Mouse (Mus musculus): ENCODE measurements around the gene Mbnl3.

Gene Mbnl3

DNA sequence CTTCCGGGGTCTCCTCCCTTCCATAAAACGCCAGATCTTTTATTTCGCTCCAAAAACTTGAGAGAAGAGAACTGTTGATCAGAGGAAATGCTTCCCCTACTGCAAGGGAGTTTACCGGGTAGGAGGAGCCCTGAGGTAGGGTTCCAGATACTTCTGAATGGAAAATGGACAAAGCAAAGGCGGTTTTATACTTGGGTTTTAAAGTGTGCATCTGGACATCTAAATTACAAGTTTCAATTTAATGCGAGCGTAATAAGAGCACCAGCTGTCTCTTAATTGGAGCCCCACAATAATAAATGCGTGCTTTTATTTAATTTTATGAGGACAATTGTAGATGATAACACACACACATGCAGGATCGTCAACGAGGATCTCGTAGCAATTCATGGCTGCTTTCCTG lies at the start of gene Mbnl3:
Gene Mbnl3 (minus strand): TSS at position 101 of the 400 bp plus-strand sequence.
- no peak for DNase-seq (ENCODE audit: low read depth)

DNA sequence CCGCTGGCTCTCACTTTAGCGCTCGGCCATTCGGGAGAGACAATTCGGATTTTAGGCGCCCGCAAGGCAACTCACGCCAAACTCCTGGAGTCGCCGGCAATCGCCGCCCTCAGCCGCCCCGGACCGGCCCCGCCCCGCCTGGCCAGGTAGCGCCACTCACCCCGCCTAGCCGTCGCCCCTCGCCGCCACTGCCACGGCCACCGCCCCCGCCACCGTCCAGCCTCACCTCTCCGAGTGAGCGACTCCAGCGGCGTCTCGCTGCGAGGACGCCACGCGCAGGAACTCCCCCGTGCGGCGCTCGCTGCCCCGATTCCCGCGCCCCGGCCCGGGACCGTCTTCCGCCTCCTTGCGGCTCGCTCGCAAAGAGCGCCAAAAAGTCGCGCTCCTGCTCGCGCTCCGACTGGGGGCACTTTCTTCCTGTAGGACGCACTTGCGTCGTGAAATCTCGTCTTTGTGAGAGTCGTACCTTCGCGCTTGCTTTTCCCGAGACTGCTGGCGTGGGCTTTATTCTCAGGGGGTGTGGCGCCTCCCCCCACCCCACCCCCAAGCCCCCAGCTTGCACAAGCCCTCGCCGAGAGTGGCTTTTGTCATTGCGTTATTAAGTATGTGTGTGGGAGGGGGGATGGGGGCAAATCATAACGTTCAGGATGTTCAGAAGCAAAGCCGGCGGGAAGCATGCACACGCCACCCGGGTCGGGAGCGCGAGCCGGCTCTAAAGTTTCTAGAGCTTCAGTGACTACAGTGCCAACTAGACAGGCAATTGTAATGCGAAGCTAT lies 596 bp downstream of the Mbnl3 start:
- no peak for DNase-seq (ENCODE audit: low read depth)

DNA sequence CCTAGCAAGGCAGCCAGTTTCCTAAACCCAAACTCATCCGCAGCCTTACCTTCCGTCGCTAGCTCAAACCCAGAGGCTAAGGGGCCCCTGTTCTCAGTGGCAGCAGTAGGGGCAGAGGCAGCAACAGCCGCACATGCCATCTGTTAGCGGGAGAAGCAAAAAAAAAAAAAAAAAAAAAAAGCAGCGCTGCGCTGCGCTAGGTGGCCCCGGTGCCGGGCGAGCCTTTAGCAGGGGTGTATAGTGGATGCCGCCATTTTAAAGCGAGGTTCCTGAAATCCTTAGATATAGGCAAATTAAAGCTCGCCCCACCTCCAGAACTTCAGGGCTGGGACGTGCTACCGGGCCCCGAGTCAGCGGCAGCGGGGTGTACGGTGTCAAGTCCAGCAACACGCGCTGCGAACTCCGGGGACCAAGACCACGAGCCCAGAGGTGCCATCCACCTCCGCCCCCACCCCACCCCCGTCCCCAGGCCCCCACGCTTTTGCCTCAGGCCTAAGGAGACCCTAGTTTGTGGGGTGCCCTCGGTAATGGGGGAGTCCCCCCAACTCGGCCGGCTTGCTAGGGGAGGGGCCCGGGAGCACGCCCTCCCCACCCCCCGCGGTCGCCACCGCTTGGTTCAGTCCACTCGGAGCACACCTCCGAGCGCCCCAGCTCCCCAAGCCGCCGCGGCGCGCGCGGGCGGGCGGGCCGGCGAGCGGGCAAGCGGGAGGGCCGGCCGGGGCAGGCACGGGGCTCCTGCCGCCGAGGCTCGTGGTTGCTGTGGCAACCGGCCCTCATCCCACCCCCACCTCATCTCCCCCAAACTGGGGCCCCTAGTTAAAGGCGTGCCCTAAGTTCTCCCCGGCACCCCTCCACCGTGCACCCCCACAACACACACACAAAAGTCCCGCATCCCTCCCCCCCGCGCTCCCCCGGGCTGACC lies 1.4 kb downstream of the Mbnl3 start:
- DNase-seq (ENCODE audit: low read depth), result no peak

DNA sequence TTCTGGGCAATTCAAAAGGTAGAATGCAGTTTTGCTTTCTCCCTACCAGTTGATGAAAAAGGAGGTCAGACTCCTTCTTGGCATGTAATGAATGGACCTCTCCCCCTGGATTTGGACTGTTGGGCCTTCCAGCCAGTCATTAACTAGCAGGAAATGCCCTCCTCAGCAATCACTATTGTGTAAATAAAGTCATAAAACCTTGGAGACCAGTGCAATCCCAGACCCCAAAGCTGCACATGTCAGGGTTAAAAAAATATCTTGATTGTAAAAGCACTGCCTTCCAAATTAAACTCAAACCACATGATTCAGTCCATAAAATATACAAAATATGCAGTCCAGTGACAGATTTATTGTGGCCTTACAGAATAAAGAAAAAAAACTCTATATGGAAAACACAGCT lies 9.3 kb downstream of the Mbnl3 start:
- no peak for DNase-seq (ENCODE audit: low read depth)

DNA sequence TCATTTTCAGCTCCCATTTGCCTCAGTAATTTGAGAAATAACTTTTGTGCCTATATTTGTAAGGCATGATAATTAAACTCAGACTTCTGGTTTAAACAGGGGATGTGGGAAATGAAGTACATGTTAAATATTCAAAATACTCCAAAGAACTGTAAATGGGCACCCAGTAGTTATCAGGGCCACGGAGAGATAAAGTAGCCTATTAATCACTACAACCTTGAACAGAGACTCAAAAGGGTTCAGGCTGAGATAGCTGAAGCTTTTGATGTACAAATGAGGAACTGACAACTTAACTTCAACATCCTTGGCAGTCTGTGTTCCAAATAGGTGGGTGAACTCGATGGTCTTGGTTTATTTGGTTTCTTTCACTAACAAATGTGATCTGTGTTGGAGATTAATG lies 34.4 kb downstream of the Mbnl3 start:
- DNase-seq (ENCODE audit: low read depth), result no peak

DNA sequence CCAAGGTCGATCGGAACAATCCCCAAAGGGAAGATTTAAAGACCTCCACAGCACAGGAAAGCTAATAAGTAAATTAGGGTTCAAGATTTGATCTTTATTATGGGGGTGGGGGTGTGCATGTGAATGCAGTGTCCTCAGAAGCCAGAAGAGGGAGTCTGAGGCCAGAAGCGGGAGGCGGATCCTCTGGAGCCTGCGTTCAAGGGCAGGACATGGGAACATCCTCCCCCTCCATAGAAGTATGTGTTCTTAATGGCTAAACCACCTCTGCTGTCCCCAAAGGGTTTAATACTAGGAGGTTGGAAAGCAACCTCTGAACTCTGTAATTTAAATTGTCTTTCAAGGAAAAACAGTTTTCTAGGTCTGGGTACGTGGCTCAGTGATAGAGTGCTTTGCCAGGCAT lies 34.9 kb downstream of the Mbnl3 start:
- no peak for DNase-seq (ENCODE audit: low read depth)

DNA sequence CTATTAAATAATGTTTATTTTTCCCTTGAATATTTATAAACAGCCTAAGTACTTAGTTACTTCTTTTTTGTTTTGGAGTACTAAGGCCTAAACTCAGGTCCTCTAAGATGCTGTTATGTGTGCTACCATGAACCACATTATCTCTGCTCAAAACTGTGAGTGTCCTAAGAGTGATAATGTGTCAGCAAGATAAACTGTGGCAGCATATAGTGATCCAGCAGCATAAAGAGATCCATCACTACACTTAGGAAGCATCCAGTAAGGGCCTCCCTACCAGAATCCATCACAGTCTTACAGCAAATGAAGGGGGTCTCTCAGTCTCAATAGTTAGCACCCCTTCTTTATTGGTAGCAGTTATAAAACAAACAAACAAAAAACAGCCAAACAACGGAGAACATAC lies 35.9 kb downstream of the Mbnl3 start:
- DNase-seq (ENCODE audit: low read depth), result no peak

DNA sequence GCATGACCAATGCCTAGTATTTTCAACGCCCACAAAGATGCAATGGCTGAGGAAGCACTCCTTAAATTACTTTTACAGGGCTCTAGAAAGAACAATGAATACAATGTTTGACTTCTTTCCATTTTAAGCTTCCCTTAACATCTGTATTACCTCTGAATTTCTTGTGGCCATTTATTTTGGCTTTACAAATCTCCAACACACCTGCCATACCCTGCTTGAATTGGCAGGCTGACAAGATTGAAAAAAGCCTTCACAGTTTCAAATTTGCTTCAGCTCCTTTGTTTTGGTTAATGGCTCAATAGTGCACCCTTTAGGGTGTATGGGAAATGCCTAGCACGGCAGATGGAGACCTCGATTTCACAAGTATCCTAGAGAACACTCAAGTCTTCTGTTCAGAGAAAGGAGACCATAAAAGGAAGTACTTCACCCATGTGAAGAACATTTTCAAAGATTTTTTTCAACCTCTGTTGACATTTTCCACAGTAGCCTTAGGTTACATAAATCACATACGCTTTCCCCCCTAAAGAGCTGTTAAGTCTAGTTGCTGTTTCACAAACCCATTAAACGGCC lies 36.8 kb downstream of the Mbnl3 start:
- DNase-seq (ENCODE audit: low read depth), result no peak

DNA sequence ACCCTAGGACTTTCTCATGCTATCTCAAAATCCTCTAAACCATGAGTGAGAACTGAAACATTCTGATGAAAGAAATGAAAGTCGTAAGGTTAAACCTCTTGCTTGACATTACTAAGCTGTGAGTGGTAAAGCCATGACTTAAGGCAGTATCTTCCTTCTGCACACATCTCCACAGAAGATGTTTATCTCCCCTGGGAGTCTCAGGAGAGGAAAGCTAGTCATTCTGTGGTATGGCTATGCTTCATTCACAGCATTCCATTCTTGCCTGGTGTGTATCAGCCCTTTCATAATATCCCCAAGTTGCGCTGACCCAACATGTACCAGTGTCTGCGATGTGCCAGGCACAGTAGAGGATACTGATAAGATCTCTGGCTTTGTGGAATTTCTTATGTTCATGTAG lies 38.4 kb downstream of the Mbnl3 start:
- DNase-seq (ENCODE audit: low read depth), result no peak

DNA sequence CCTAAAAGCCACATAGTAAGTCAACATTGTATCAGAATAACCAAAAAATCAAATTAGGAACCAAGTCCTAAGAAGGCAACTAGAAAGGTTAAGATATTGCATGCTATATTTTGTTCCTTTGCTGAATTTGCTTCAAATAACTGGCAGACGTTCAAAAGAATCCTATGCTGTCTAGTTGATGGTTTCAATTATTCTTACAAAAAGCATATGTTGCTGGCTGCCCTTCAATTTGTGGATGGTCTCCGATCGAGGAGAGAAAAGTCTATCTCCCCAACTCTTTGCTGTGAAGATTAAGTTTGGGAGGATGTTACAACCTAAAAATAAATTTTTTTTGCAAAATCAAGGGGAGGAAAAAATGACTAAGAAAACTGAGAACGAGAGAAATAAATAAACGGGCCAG lies 41.6 kb downstream of the Mbnl3 start:
- DNase-seq (ENCODE audit: low read depth), result no peak

DNA sequence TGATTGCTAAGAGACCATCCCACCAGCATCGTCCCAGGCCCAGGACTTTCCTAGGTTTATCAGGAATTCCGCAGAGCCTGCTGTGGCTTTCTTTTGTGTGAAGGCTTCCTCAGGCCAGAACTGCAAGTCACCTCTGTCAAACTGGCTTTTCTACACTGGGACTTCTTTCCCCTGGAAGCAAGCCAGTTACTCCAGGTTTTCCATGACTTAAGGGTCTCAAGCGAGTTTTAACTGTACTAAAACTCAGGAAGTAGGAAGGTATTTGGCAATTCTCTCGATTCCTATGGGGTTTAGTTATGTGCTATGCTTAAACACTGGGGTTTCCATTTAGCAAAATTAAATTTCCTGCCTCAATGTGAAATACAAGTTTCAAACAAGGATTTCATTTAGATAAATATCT lies 57.9 kb downstream of the Mbnl3 start:
- no peak for DNase-seq (ENCODE audit: low read depth)

DNA sequence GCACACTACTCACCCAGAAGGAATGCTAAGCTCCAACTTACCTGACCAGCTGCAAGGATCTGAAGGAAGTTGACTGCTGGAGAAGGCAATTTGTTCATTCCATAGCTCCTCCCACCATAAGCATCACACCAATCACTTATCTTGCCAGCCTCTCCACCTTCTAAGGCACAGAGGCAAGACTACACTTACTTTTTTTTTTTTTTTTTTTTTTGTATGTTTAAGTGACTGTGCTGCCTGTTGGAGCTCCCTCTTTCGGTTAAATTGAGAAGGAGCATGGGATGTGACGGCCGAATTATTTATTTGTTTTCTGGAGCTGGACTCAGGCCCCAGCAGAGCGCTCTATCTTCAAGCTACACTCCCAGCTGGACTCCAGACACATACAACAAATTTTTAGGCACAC lies 60.0 kb downstream of the Mbnl3 start:
- DNase-seq (ENCODE audit: low read depth), result peak; percentile 22

DNA sequence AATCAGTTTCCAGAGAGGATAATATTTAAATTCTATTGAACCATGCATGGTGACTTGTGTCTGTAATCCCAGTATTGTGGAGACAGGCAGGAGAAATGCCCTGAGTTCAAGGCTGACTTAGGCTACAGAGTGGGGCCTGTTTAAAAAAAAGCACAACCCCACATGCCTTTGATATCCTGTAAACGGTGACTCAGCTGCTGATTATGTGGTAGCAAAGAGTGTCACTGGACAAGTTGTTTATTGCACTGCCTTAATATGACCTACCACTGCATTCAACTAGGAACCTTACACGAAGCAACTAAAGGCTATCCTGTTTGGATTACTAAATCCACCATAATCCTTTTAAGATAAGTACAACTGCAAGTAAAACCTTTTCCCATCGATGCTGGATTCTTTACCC lies 66.3 kb downstream of the Mbnl3 start:
- no peak for DNase-seq (ENCODE audit: low read depth)

DNA sequence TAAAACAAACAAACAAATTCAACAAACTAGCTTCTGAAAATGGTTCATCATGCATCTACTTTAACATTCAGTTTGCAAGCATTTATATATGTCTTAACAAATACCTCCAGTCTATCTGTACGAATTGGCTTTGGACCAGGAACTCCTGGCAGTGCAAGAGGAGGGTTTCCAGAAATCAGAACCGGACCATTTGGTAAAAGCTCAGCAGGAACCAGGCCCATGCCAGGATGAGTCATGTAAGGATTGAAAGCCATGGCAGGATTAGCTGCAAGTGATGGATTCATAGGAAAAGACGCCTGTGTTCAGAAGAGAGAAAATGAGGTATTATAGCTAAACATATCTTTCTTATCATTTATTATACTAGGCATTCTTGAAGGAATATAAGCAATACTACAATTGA lies 75.0 kb downstream of the Mbnl3 start:
- DNase-seq (ENCODE audit: low read depth), result no peak

DNA sequence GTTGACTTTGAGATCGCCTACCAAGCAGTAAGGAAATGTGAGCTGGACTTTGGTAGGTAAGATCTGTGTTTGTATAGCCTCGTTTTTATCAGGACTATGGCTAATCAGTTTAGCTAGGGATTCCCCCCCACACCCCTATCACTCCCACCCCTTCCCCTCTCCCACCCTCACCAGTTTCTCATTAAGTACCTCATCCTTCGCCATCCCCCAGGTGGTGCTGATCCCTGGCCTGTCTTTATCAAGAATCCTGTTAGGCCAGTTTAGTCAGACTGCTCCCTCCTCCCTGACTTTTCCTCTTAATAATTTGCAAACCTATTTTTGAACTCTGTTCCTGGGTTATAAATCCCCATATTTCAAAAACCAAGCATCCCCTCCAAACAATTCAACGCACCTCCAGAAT lies 103.6 kb downstream of the Mbnl3 start:
- DNase-seq (ENCODE audit: low read depth), result no peak

DNA sequence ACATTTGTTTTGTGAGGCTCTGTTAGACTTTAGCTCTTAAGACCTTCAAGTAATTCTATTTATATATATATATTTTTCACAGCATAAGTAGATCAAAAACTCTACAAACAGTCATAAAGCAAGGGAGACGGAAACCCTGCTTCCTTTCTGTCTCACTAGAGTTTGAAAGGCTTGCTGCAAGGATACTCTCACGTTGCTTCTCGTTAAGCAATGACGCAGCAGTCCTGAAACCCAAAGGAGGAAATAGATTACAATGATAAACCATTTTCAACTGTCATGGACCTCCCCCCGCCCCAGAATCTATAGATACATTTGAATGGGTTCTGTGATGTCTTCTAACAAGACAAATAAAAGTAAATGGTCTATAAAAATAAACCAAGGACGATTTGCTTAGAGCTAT lies 121.4 kb downstream of the Mbnl3 start:
- DNase-seq (ENCODE audit: low read depth), result no peak

DNA sequence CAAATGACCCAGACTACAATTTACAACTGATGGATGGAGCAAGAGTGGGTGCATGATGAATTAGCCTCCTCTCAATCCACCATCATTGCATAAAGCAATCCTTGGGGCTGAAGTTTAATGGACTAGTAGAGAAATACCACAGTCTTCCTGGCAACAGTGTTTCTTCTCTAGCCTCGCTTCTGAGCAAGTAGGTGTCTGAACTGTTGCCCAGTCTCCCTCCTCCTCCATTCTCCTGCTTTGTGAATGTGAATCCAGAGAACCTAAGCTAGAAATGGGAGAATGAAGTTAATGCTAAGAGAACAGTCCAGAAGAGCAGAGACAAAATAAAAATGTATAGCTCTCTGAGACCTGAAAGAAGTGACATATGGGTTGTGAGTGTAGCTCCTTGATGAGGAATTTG lies 122.1 kb downstream of the Mbnl3 start:
- DNase-seq (ENCODE audit: low read depth), result no peak

DNA sequence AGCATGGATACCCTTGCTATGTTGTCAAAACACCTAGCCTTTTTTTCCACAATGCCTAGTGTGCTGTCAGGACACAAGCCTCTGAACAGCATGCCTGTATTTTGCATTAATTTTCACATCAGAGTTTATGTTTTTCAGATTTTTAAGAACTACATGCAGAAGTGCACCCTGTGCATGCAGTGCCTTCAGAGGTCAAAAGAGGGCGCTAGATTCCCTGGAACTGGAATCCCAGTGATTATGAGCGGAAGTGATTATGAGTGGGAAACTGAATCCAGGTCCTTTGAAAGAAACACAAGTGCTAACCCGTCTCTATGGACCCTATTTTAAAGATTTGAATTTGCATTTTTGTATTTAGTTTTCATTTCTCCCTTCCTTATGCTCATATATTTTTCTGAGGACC lies 129.6 kb downstream of the Mbnl3 start:
- DNase-seq (ENCODE audit: low read depth), result no peak

Data from fibroblast of lung, adult 2 months (primary cell).